Mouse (Mus musculus): Measurements from ENCODE around the gene Zbtb41.

GRCm38 (mm10) chr1:139421875-139422791 is at the start of gene Zbtb41:
- peak; percentile 71 for TF ChIP-seq CTCF (IDR thresholded peaks at IDR 0.05)
- 0 out of 2 replicates have a peak, but pooled peaks have one; percentile 27 for TF ChIP-seq EP300 (IDR thresholded peaks at IDR 0.05; ENCODE audit: insufficient read depth, low read depth, low read length)

Data from heart, adult 2 months (tissue).